Mouse (Mus musculus) ES-E14 (cell line): ENCODE data around the gene Mapkap1.

Experiments used
- CHD2 ChIP-seq: IDR thresholded peaks from 2 replicates; pipeline ENCODE4 v1.6.1; 2014; ENCODE audit warnings: mild to moderate bottlenecking, low read depth, low read length, inconsistent platforms
- HCFC1 ChIP-seq: IDR thresholded peaks from 2 replicates; pipeline ENCODE4 v1.6.1; 2012; ENCODE audit warnings: low read length, inconsistent platforms, borderline replicate concordance; ENCODE audit not compliant: insufficient read depth
- MAFK ChIP-seq: IDR thresholded peaks from 2 replicates; pipeline ENCODE4 v1.6.1; 2014; ENCODE audit warnings: mild to moderate bottlenecking, low read depth, low read length, inconsistent platforms; ENCODE audit not compliant: insufficient read depth
- ZC3H11A ChIP-seq: IDR thresholded peaks from 2 replicates; pipeline ENCODE4 v1.6.1; 2012; ENCODE audit warnings: low read depth, mild to moderate bottlenecking, inconsistent platforms, low read length, borderline replicate concordance
- ZNF384 ChIP-seq: IDR thresholded peaks from 2 replicates; pipeline ENCODE4 v1.6.1; 2012; ENCODE audit warnings: low read depth, low read length, inconsistent platforms

- no peak for TF ChIP-seq HCFC1
- no peak for TF ChIP-seq CHD2
- TF ChIP-seq ZNF384: no peak
- no peak for TF ChIP-seq ZC3H11A
- TF ChIP-seq MAFK: no peak
Measured at GRCm38 (mm10) chr2:34469324-34469723, 62.8 kb downstream of the Mapkap1 start.
